Mouse (Mus musculus): ENCODE measurements at regions not wholly inside any gene's neighbourhood (a gene's known extent, or its start where the extent isn't known, plus 50 kb on each side); places are given as distances from the start of the nearest gene placed in this dataset.
"Not testable (repeated sequence)": the region's sequence is repeated elsewhere in the genome, so short reads cannot be mapped to it uniquely, and the experiment has no call there.

GRCm38 (mm10) chr13:12940911-12941310, 64.3 kb downstream of the Prl2c2 start:
- not testable (repeated sequence) for H3K27ac ChIP-seq (ENCODE audit: low read length); H3K36me3 ChIP-seq (ENCODE audit: insufficient read depth, low read length); H3K4me1 ChIP-seq (ENCODE audit: insufficient read depth, low read length); H3K27me3 ChIP-seq (ENCODE audit: insufficient read depth, low read length); H3K9me3 ChIP-seq (ENCODE audit: low read length); H3K4me2 ChIP-seq (replicated peaks; ENCODE audit: low read depth, low read length); H3K9ac ChIP-seq (replicated peaks; ENCODE audit: low read length); H3K4me3 ChIP-seq (ENCODE audit: low read length); ATAC-seq (ENCODE audit: low FRiP score, low TSS enrichment)

- WGBS: 1% methylated on average over 1 of the region's 1 CpGs
- not testable (repeated sequence) for ATAC-seq (ENCODE audit: low FRiP score, low TSS enrichment); H3K4me1 ChIP-seq (ENCODE audit: insufficient read depth, low read length); H3K9ac ChIP-seq (replicated peaks; ENCODE audit: low read length); H3K27me3 ChIP-seq (ENCODE audit: insufficient read depth, low read length); H3K4me2 ChIP-seq (replicated peaks; ENCODE audit: low read depth, low read length); H3K36me3 ChIP-seq (ENCODE audit: insufficient read depth, low read length); H3K4me3 ChIP-seq (ENCODE audit: low read length); H3K27ac ChIP-seq (ENCODE audit: low read length)
- H3K9me3 ChIP-seq (ENCODE audit: low read length): peaks cover 33% of the 10 kb centered on the region
Measured at GRCm38 (mm10) chr13:12935103-12935502, 70.1 kb downstream of the Prl2c2 start.

GRCm38 (mm10) chr13:12931907-12932617, 73.1 kb downstream of the Prl2c2 start:
- H3K27me3 ChIP-seq (ENCODE audit: insufficient read depth, low read length); H3K4me2 ChIP-seq (replicated peaks; ENCODE audit: low read depth, low read length); H3K4me1 ChIP-seq (ENCODE audit: insufficient read depth, low read length); H3K4me3 ChIP-seq (ENCODE audit: low read length); ATAC-seq (ENCODE audit: low FRiP score, low TSS enrichment); H3K27ac ChIP-seq (ENCODE audit: low read length); H3K9ac ChIP-seq (replicated peaks; ENCODE audit: low read length); H3K36me3 ChIP-seq (ENCODE audit: insufficient read depth, low read length): not testable (repeated sequence)
- H3K9me3 ChIP-seq (ENCODE audit: low read length): peaks cover 55% of the 10 kb centered on the region
- 85% methylated on average over 15 of the region's 15 CpGs for WGBS

- no peak for ATAC-seq (ENCODE audit: low FRiP score, low TSS enrichment)
- no peaks in the 10 kb centered on the region for H3K4me1 ChIP-seq (ENCODE audit: insufficient read depth, low read length)
- no peak overlapping the region for H3K27ac ChIP-seq (ENCODE audit: low read length)
- no peaks in the 10 kb centered on the region for H3K36me3 ChIP-seq (ENCODE audit: insufficient read depth, low read length)
- no peak overlapping the region for H3K4me2 ChIP-seq (replicated peaks; ENCODE audit: low read depth, low read length)
- no peaks in the 10 kb centered on the region for H3K27me3 ChIP-seq (ENCODE audit: insufficient read depth, low read length)
- WGBS: 81% methylated on average over 5 of the region's 5 CpGs
- peaks cover 70% of the 10 kb centered on the region for H3K9me3 ChIP-seq (ENCODE audit: low read length)
- H3K4me3 ChIP-seq (ENCODE audit: low read length): no peak overlapping the region
- no peak overlapping the region for H3K9ac ChIP-seq (replicated peaks; ENCODE audit: low read length)
Measured at GRCm38 (mm10) chr13:12930566-12930965, 74.6 kb downstream of the Prl2c2 start.

- WGBS: 90% methylated on average over 5 of the region's 5 CpGs
- no peak for ATAC-seq (ENCODE audit: low FRiP score, low TSS enrichment)
- H3K9me3 ChIP-seq (ENCODE audit: low read length): peaks cover 71% of the 10 kb centered on the region
Measured at GRCm38 (mm10) chr13:12929806-12930205, 75.4 kb downstream of the Prl2c2 start.

GRCm38 (mm10) chr13:12927587-12928345, 77.4 kb downstream of the Prl2c2 start:
- no peaks in the 10 kb centered on the region for H3K27me3 ChIP-seq (ENCODE audit: insufficient read depth, low read length)
- peaks cover 70% of the 10 kb centered on the region for H3K9me3 ChIP-seq (ENCODE audit: low read length)
- ATAC-seq (ENCODE audit: low FRiP score, low TSS enrichment): no peak
- H3K4me1 ChIP-seq (ENCODE audit: insufficient read depth, low read length): no peaks in the 10 kb centered on the region
- no peak overlapping the region for H3K9ac ChIP-seq (replicated peaks; ENCODE audit: low read length)
- no peak overlapping the region for H3K27ac ChIP-seq (ENCODE audit: low read length)
- no peak overlapping the region for H3K4me3 ChIP-seq (ENCODE audit: low read length)
- 89% methylated on average over 15 of the region's 15 CpGs for WGBS
- H3K36me3 ChIP-seq (ENCODE audit: insufficient read depth, low read length): no peaks in the 10 kb centered on the region
- H3K4me2 ChIP-seq (replicated peaks; ENCODE audit: low read depth, low read length): no peak overlapping the region

More at GRCm38 (mm10) chr13:12929806-12930205, 75.4 kb downstream of the Prl2c2 start:
- H3K4me1 ChIP-seq (ENCODE audit: insufficient read depth, low read length): no peaks in the 10 kb centered on the region
- no peaks in the 10 kb centered on the region for H3K36me3 ChIP-seq (ENCODE audit: insufficient read depth, low read length)
- no peaks in the 10 kb centered on the region for H3K27me3 ChIP-seq (ENCODE audit: insufficient read depth, low read length)
- no peak overlapping the region for H3K4me2 ChIP-seq (replicated peaks; ENCODE audit: low read depth, low read length)
- no peak overlapping the region for H3K9ac ChIP-seq (replicated peaks; ENCODE audit: low read length)
- H3K27ac ChIP-seq (ENCODE audit: low read length): no peak overlapping the region
- no peak overlapping the region for H3K4me3 ChIP-seq (ENCODE audit: low read length)

GRCm38 (mm10) chr13:12925604-12926003, 79.6 kb downstream of the Prl2c2 start:
- ATAC-seq (ENCODE audit: low FRiP score, low TSS enrichment): no peak
- no peak overlapping the region for H3K4me2 ChIP-seq (replicated peaks; ENCODE audit: low read depth, low read length)
- H3K27ac ChIP-seq (ENCODE audit: low read length): no peak overlapping the region
- no peaks in the 10 kb centered on the region for H3K4me1 ChIP-seq (ENCODE audit: insufficient read depth, low read length)
- peaks cover 62% of the 10 kb centered on the region for H3K9me3 ChIP-seq (ENCODE audit: low read length)
- WGBS: 90% methylated on average over 14 of the region's 14 CpGs
- H3K27me3 ChIP-seq (ENCODE audit: insufficient read depth, low read length): no peaks in the 10 kb centered on the region
- no peak overlapping the region for H3K4me3 ChIP-seq (ENCODE audit: low read length)
- no peak overlapping the region for H3K9ac ChIP-seq (replicated peaks; ENCODE audit: low read length)
- H3K36me3 ChIP-seq (ENCODE audit: insufficient read depth, low read length): no peaks in the 10 kb centered on the region

- H3K4me2 ChIP-seq (replicated peaks; ENCODE audit: low read depth, low read length): no peak overlapping the region
- H3K4me3 ChIP-seq (ENCODE audit: low read length): no peak overlapping the region
- WGBS: 82% methylated on average over 5 of the region's 5 CpGs
- ATAC-seq (ENCODE audit: low FRiP score, low TSS enrichment): 0 out of 2 replicates have a peak, but pooled peaks have one; percentile 11
- H3K4me1 ChIP-seq (ENCODE audit: insufficient read depth, low read length): no peaks in the 10 kb centered on the region
- no peaks in the 10 kb centered on the region for H3K27me3 ChIP-seq (ENCODE audit: insufficient read depth, low read length)
- peaks cover 18% of the 10 kb centered on the region for H3K9me3 ChIP-seq (ENCODE audit: low read length)
- H3K27ac ChIP-seq (ENCODE audit: low read length): no peak overlapping the region
- H3K9ac ChIP-seq (replicated peaks; ENCODE audit: low read length): no peak overlapping the region
- H3K36me3 ChIP-seq (ENCODE audit: insufficient read depth, low read length): no peaks in the 10 kb centered on the region
Measured at GRCm38 (mm10) chr13:12912902-12913301, 92.3 kb downstream of the Prl2c2 start.

- H3K36me3 ChIP-seq (ENCODE audit: insufficient read depth, low read length): no peaks in the 10 kb centered on the region
- H3K9me3 ChIP-seq (ENCODE audit: low read length): peaks cover 11% of the 10 kb centered on the region
- no peaks in the 10 kb centered on the region for H3K27me3 ChIP-seq (ENCODE audit: insufficient read depth, low read length)
- H3K4me1 ChIP-seq (ENCODE audit: insufficient read depth, low read length): no peaks in the 10 kb centered on the region
- ATAC-seq (ENCODE audit: low FRiP score, low TSS enrichment): no peak
- no peak overlapping the region for H3K4me3 ChIP-seq (ENCODE audit: low read length)
- H3K9ac ChIP-seq (replicated peaks; ENCODE audit: low read length): no peak overlapping the region
- no peak overlapping the region for H3K4me2 ChIP-seq (replicated peaks; ENCODE audit: low read depth, low read length)
- no peak overlapping the region for H3K27ac ChIP-seq (ENCODE audit: low read length)
Measured at GRCm38 (mm10) chr13:12906151-12906550, 99.0 kb downstream of the Prl2c2 start.

GRCm38 (mm10) chr13:12889631-12890030, 89.8 kb upstream of the Prl2c3 start:
- not testable (repeated sequence) for H3K27ac ChIP-seq (ENCODE audit: low read length); H3K27me3 ChIP-seq (ENCODE audit: insufficient read depth, low read length); H3K9ac ChIP-seq (replicated peaks; ENCODE audit: low read length); H3K4me3 ChIP-seq (ENCODE audit: low read length); H3K4me2 ChIP-seq (replicated peaks; ENCODE audit: low read depth, low read length); H3K9me3 ChIP-seq (ENCODE audit: low read length); H3K36me3 ChIP-seq (ENCODE audit: insufficient read depth, low read length); H3K4me1 ChIP-seq (ENCODE audit: insufficient read depth, low read length)
- 88% methylated on average over 20 of the region's 20 CpGs for WGBS
- 0 out of 2 replicates have a peak, but pooled peaks have one; percentile 3 for ATAC-seq (ENCODE audit: low FRiP score, low TSS enrichment)

Measured in kidney, embryonic 16.5 days (tissue).